Mouse (Mus musculus) cerebellum, adult 11 months (tissue): ENCODE measurements around the gene Notum.

Source experiments
- DNase-seq: peaks from one replicate; pipeline ENCODE4 v3.0.0; 2022

Notum gene

GRCm38 (mm10) chr11:120615606-120616203, 45.3 kb downstream of the Notum start:
- DNase-seq, result no peak

- no peak for DNase-seq
Observed at GRCm38 (mm10) chr11:120615167-120615566, 45.8 kb downstream of the Notum start.

- no peak for DNase-seq
Observed at GRCm38 (mm10) chr11:120613976-120614375, 47.0 kb downstream of the Notum start.

GRCm38 (mm10) chr11:120613481-120613972, 47.4 kb downstream of the Notum start:
- DNase-seq, result no peak

GRCm38 (mm10) chr11:120612763-120613162, 48.2 kb downstream of the Notum start:
- peak; percentile 93 for DNase-seq

GRCm38 (mm10) chr11:120610477-120611046, 50.4 kb downstream of the Notum start:
- no peak for DNase-seq

GRCm38 (mm10) chr11:120609250-120609649, 51.7 kb downstream of the Notum start:
- DNase-seq, result no peak

GRCm38 (mm10) chr11:120608241-120609034, 52.5 kb downstream of the Notum start, which contains the start of gene Npb:
TSS of gene Npb (plus strand) at chr11:120608477.
- DNase-seq, result no peak

- DNase-seq, result no peak
Observed at GRCm38 (mm10) chr11:120606764-120607163, 54.2 kb downstream of the Notum start.

GRCm38 (mm10) chr11:120605667-120606066, 55.3 kb downstream of the Notum start:
- no peak for DNase-seq
